Mouse (Mus musculus): Measurements from ENCODE around the gene Rnaset2b. TPM values are rescaled to one million over a fixed set of nuclear protein-coding genes. Genes with fewer than 3 reads are reported as not detected.
"Not testable (repeated sequence)": the region's sequence is repeated elsewhere in the genome, so short reads cannot be mapped to it uniquely, and the experiment has no call there.

The Rnaset2b gene
- polyA plus RNA-seq, 1 experiment from 2014 or later: 64.3 TPM

- H3K4me2 ChIP-seq (ENCODE audit: low read length); H3K27me3 ChIP-seq (ENCODE audit: control insufficient read depth, insufficient read depth, low read length); H3K36me3 ChIP-seq (ENCODE audit: control insufficient read depth, insufficient read depth, low read length); H3K9me3 ChIP-seq (ENCODE audit: control insufficient read depth, low read length); ATAC-seq (ENCODE audit: low FRiP score, low TSS enrichment); H3K4me1 ChIP-seq (ENCODE audit: control insufficient read depth, insufficient read depth, low read length); H3K27ac ChIP-seq (replicated peaks; ENCODE audit: low read depth, low read length); DNase-seq; H3K4me3 ChIP-seq (replicated peaks; ENCODE audit: low read depth, low read length); H3K9ac ChIP-seq (replicated peaks; ENCODE audit: low read length): not testable (repeated sequence)
- WGBS: 70% methylated on average over 3 of the region's 3 CpGs
Observed at GRCm38 (mm10) chr17:6974985-6975384, 4.6 kb downstream of the Rnaset2b start.

GRCm38 (mm10) chr17:6978287-6979248, 8.1 kb downstream of the Rnaset2b start, which contains the start of gene Gm49721:
Gm49721 (plus strand) TSS chr17:6978904.
- under 1% methylated on average over 26 of the region's 68 CpGs for WGBS

GRCm38 (mm10) chr17:6979380-6979779, 8.9 kb downstream of the Rnaset2b start:
- 0 out of 2 replicates have a peak, but pooled peaks have one; percentile 9 for ATAC-seq (ENCODE audit: low FRiP score, low TSS enrichment)
- H3K4me1 ChIP-seq (ENCODE audit: control insufficient read depth, insufficient read depth, low read length); H3K27ac ChIP-seq (replicated peaks; ENCODE audit: low read depth, low read length); H3K27me3 ChIP-seq (ENCODE audit: control insufficient read depth, insufficient read depth, low read length); H3K9ac ChIP-seq (replicated peaks; ENCODE audit: low read length); H3K9me3 ChIP-seq (ENCODE audit: control insufficient read depth, low read length); H3K36me3 ChIP-seq (ENCODE audit: control insufficient read depth, insufficient read depth, low read length): not testable (repeated sequence)
- Histone ChIP-seq H3K4me2 (ENCODE audit: low read length) (peak overlapping the region; percentile 59), H3K4me3 (replicated peaks; ENCODE audit: low read depth, low read length) (peak overlapping the region; percentile 43)
- 13% methylated on average over 4 of the region's 5 CpGs for WGBS
- DNase-seq: peak; percentile 1

More at GRCm38 (mm10) chr17:6978287-6979248, 8.1 kb downstream of the Rnaset2b start, which contains the start of gene Gm49721:
- H3K4me1 ChIP-seq (ENCODE audit: control insufficient read depth, insufficient read depth, low read length); H3K27ac ChIP-seq (replicated peaks; ENCODE audit: low read depth, low read length); H3K36me3 ChIP-seq (ENCODE audit: control insufficient read depth, insufficient read depth, low read length); H3K9me3 ChIP-seq (ENCODE audit: control insufficient read depth, low read length); H3K27me3 ChIP-seq (ENCODE audit: control insufficient read depth, insufficient read depth, low read length): not testable (repeated sequence)
- Histone ChIP-seq H3K4me3 (replicated peaks; ENCODE audit: low read depth, low read length) (peak within 1 kb of the TSS; percentile 43), H3K9ac (replicated peaks; ENCODE audit: low read length) (peak within 1 kb of the TSS; percentile 44; the same call in 1 of the 2 replicates), H3K4me2 (ENCODE audit: low read length) (peak within 1 kb of the TSS; percentile 59)
- peak; percentile 44 for DNase-seq
- ATAC-seq (ENCODE audit: low FRiP score, low TSS enrichment): peak; percentile 97

GRCm38 (mm10) chr17:6980144-6980543, 9.7 kb downstream of the Rnaset2b start:
- H3K9ac ChIP-seq (replicated peaks; ENCODE audit: low read length); H3K9me3 ChIP-seq (ENCODE audit: control insufficient read depth, low read length); H3K4me3 ChIP-seq (replicated peaks; ENCODE audit: low read depth, low read length); H3K36me3 ChIP-seq (ENCODE audit: control insufficient read depth, insufficient read depth, low read length); H3K4me2 ChIP-seq (ENCODE audit: low read length); H3K27me3 ChIP-seq (ENCODE audit: control insufficient read depth, insufficient read depth, low read length); DNase-seq; H3K4me1 ChIP-seq (ENCODE audit: control insufficient read depth, insufficient read depth, low read length); ATAC-seq (ENCODE audit: low FRiP score, low TSS enrichment); H3K27ac ChIP-seq (replicated peaks; ENCODE audit: low read depth, low read length): not testable (repeated sequence)
- WGBS: 94% methylated on average over 5 of the region's 8 CpGs

GRCm38 (mm10) chr17:6986118-6986517, 15.7 kb downstream of the Rnaset2b start:
- not testable (repeated sequence) for H3K4me1 ChIP-seq (ENCODE audit: control insufficient read depth, insufficient read depth, low read length); H3K4me3 ChIP-seq (replicated peaks; ENCODE audit: low read depth, low read length); H3K4me2 ChIP-seq (ENCODE audit: low read length); ATAC-seq (ENCODE audit: low FRiP score, low TSS enrichment); H3K9ac ChIP-seq (replicated peaks; ENCODE audit: low read length); H3K36me3 ChIP-seq (ENCODE audit: control insufficient read depth, insufficient read depth, low read length); DNase-seq; H3K27ac ChIP-seq (replicated peaks; ENCODE audit: low read depth, low read length); H3K9me3 ChIP-seq (ENCODE audit: control insufficient read depth, low read length); H3K27me3 ChIP-seq (ENCODE audit: control insufficient read depth, insufficient read depth, low read length)
- 100% methylated on average over 1 of the region's 1 CpGs for WGBS

GRCm38 (mm10) chr17:6995504-6995903, 25.1 kb downstream of the Rnaset2b start:
- H3K27me3 ChIP-seq (ENCODE audit: control insufficient read depth, insufficient read depth, low read length); H3K4me2 ChIP-seq (ENCODE audit: low read length); ATAC-seq (ENCODE audit: low FRiP score, low TSS enrichment); H3K27ac ChIP-seq (replicated peaks; ENCODE audit: low read depth, low read length); H3K36me3 ChIP-seq (ENCODE audit: control insufficient read depth, insufficient read depth, low read length); H3K9ac ChIP-seq (replicated peaks; ENCODE audit: low read length); DNase-seq; H3K4me1 ChIP-seq (ENCODE audit: control insufficient read depth, insufficient read depth, low read length); H3K9me3 ChIP-seq (ENCODE audit: control insufficient read depth, low read length); H3K4me3 ChIP-seq (replicated peaks; ENCODE audit: low read depth, low read length): not testable (repeated sequence)
- no CpG with 5 or more reads among the region's 6 CpGs for WGBS

GRCm38 (mm10) chr17:6996826-6997225, 26.4 kb downstream of the Rnaset2b start:
- H3K36me3 ChIP-seq (ENCODE audit: control insufficient read depth, insufficient read depth, low read length); H3K9me3 ChIP-seq (ENCODE audit: control insufficient read depth, low read length); ATAC-seq (ENCODE audit: low FRiP score, low TSS enrichment); H3K4me3 ChIP-seq (replicated peaks; ENCODE audit: low read depth, low read length); H3K27me3 ChIP-seq (ENCODE audit: control insufficient read depth, insufficient read depth, low read length); DNase-seq; H3K27ac ChIP-seq (replicated peaks; ENCODE audit: low read depth, low read length); H3K4me1 ChIP-seq (ENCODE audit: control insufficient read depth, insufficient read depth, low read length); H3K9ac ChIP-seq (replicated peaks; ENCODE audit: low read length); H3K4me2 ChIP-seq (ENCODE audit: low read length): not testable (repeated sequence)
- 86% methylated on average over 8 of the region's 8 CpGs for WGBS

- not testable (repeated sequence) for H3K4me2 ChIP-seq (ENCODE audit: low read length); DNase-seq; H3K36me3 ChIP-seq (ENCODE audit: control insufficient read depth, insufficient read depth, low read length); H3K4me3 ChIP-seq (replicated peaks; ENCODE audit: low read depth, low read length); H3K9me3 ChIP-seq (ENCODE audit: control insufficient read depth, low read length); ATAC-seq (ENCODE audit: low FRiP score, low TSS enrichment); H3K27ac ChIP-seq (replicated peaks; ENCODE audit: low read depth, low read length); H3K4me1 ChIP-seq (ENCODE audit: control insufficient read depth, insufficient read depth, low read length); H3K27me3 ChIP-seq (ENCODE audit: control insufficient read depth, insufficient read depth, low read length); H3K9ac ChIP-seq (replicated peaks; ENCODE audit: low read length)
- 100% methylated on average over 1 of the region's 7 CpGs for WGBS
Observed at GRCm38 (mm10) chr17:6997778-6998490, 27.5 kb downstream of the Rnaset2b start.

Data from midbrain, embryonic 14.5 days (tissue).